Mouse (Mus musculus) c-Kit-positive CD71-positive TER-119-positive erythroid progenitor cells, embryonic 14.5 days (primary cell): Measurements from ENCODE around the gene 2310009B15Rik.

Experiments used
- DNase-seq: peaks from one replicate; pipeline ENCODE4 v3.0.0-alpha.2; 2013; ENCODE audit warnings: low spot score

Gene 2310009B15Rik

GRCm38 (mm10) chr1:138842315-138842714, 14.3 kb downstream of the 2310009B15Rik start:
- DNase-seq, result no peak

- DNase-seq, result no peak
Observed at GRCm38 (mm10) chr1:138841306-138842095, 15.2 kb downstream of the 2310009B15Rik start.

- no peak for DNase-seq
Observed at GRCm38 (mm10) chr1:138840440-138841305, 16.0 kb downstream of the 2310009B15Rik start.

GRCm38 (mm10) chr1:138839809-138840430, 16.7 kb downstream of the 2310009B15Rik start:
- no peak for DNase-seq

- DNase-seq, result no peak
Observed at GRCm38 (mm10) chr1:138839291-138839690, 17.4 kb downstream of the 2310009B15Rik start.

- DNase-seq, result no peak
Observed at GRCm38 (mm10) chr1:138837786-138838743, 18.6 kb downstream of the 2310009B15Rik start.

GRCm38 (mm10) chr1:138835355-138835900, 21.2 kb downstream of the 2310009B15Rik start:
- DNase-seq, result no peak

- peak; percentile 57 for DNase-seq
Observed at GRCm38 (mm10) chr1:138831309-138831708, 25.3 kb downstream of the 2310009B15Rik start.

- DNase-seq, result no peak
Observed at GRCm38 (mm10) chr1:138826841-138827240, 29.8 kb downstream of the 2310009B15Rik start.

- no peak for DNase-seq
Observed at GRCm38 (mm10) chr1:138822985-138823322, 33.7 kb downstream of the 2310009B15Rik start.

- no peak for DNase-seq
Observed at GRCm38 (mm10) chr1:138822255-138822984, 34.2 kb downstream of the 2310009B15Rik start.
